Mouse (Mus musculus) brain, embryonic 14.5 days (tissue): ENCODE measurements around the gene Gm10842. TPM values are rescaled to one million over a fixed set of nuclear protein-coding genes. Genes with fewer than 3 reads are reported as not detected.
A peak's percentile ranks its signal among the peaks of the same experiment; 100 is the strongest.
"Not testable (repeated sequence)": the region's sequence is repeated elsewhere in the genome, so short reads cannot be mapped to it uniquely, and the experiment has no call there.

ENCODE experiments used
- DNase-seq: peaks from one replicate; pipeline ENCODE4 v3.0.0-alpha.2; 2011; ENCODE audit warnings: low read depth
- CTCF ChIP-seq: fragments of 200-500 bp; IDR thresholded peaks from 2 replicates; pipeline ENCODE4 v1.5.1; 2012; ENCODE audit warnings: inconsistent platforms, mild to moderate bottlenecking, moderate library complexity, borderline replicate concordance; ENCODE audit not compliant: insufficient read depth, insufficient read length; ENCODE audit errors: extremely low read depth
- POLR2A ChIP-seq: fragments of 200-500 bp; IDR thresholded peaks from 2 replicates; pipeline ENCODE4 v1.6.1; 2012; ENCODE audit warnings: mild to moderate bottlenecking, inconsistent platforms, borderline replicate concordance; ENCODE audit not compliant: poor library complexity, insufficient read depth, insufficient read length, severe bottlenecking; ENCODE audit errors: extremely low read depth
- polyA plus RNA-seq: library from polyadenylated mRNA; depleted of rRNA; stranded (reverse); fragments of >200 nt; gene quantifications from 2 replicates; pipeline ENCODE4 v1.2.3, GENCODE M21; 2012; rRNA removed

The Gm10842 gene
- polyA plus RNA-seq, result not detected in 2 replicates

GRCm38 (mm10) chr11:105146593-105146992, at the start of gene Gm10842:
TSS of gene Gm10842 (plus strand) at chr11:105146893.
- TF ChIP-seq POLR2A, result no peak
- no peak for TF ChIP-seq CTCF
- no peak for DNase-seq

- not testable (repeated sequence) for DNase-seq
Observed at GRCm38 (mm10) chr11:105112448-105112847, 34.2 kb upstream of the Gm10842 start.

- TF ChIP-seq CTCF, result no peak
- TF ChIP-seq POLR2A, result no peak
Observed at GRCm38 (mm10) chr11:105117814-105118213, 28.9 kb upstream of the Gm10842 start.

GRCm38 (mm10) chr11:105120551-105121061, 26.1 kb upstream of the Gm10842 start:
- DNase-seq, result no peak
- TF ChIP-seq CTCF (no peak), POLR2A (no peak)

More at GRCm38 (mm10) chr11:105117814-105118213, 28.9 kb upstream of the Gm10842 start:
- no peak for DNase-seq

DNA sequence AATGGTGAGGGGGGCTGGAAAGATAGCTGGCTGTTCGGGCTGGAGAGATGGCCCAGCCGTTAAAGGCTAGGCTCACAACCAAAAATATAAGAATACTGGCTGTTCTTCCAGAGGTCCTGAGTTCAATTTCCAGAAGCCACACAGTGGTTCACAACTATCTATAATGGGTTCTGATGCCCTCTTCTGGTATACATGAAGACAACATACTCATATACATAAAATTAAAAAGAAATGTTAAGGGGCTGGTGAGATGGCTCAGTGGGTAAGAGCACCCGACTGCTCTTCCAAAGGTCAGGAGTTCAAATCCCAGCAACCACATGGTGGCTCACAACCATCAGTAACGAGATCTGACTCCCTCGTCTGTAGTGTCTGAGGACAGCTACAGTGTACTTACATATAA, 24.9 kb upstream of the Gm10842 start:
- not testable (repeated sequence) for DNase-seq

- TF ChIP-seq CTCF (peak; percentile 64; the same call in 1 of the 2 replicates), POLR2A (no peak)
- peak; percentile 77 for DNase-seq
Observed at GRCm38 (mm10) chr11:105123986-105124385, 22.7 kb upstream of the Gm10842 start.

GRCm38 (mm10) chr11:105125735-105126519, 20.8 kb upstream of the Gm10842 start, which contains the start of gene Mettl2:
TSS of gene Mettl2 (plus strand) at chr11:105126425.
- peak; percentile 96 for DNase-seq
- peak; percentile 51; the same call in 1 of the 2 replicates for TF ChIP-seq POLR2A
- TF ChIP-seq CTCF, result peak; percentile 78; the same call in 1 of the 2 replicates

DNA sequence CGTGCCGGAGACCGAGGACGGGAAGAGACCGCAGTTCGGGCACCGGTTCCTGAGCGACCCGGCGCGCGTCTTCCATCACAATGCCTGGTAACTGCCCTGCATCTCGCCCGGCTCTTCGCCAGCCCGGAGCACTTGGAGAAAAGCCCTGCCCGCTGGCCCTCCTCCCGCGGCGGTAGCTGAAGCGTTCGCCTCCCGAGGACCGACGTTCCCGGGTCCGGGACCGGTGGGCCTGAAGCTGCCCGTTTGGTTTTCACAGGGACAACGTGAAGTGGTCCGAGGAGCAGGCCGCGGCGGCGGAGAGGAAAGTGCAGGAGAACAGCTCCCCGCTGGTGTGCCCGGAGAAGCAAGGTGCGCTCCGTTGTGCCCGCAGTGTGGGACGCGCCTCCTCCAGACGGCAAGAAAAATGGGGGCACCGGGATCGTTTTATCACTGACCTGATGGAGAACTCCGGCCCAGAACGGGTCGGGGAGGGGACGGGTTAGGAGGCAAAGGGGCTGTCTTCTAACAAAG, 20.1 kb upstream of the Gm10842 start:
- TF ChIP-seq CTCF (no peak), POLR2A (no peak)
- no peak for DNase-seq

GRCm38 (mm10) chr11:105135692-105136091, 11.0 kb upstream of the Gm10842 start:
- no peak for DNase-seq
- TF ChIP-seq CTCF (no peak), POLR2A (no peak)

- not testable (repeated sequence) for DNase-seq
Observed at GRCm38 (mm10) chr11:105137255-105137654, 9.4 kb upstream of the Gm10842 start.

DNA sequence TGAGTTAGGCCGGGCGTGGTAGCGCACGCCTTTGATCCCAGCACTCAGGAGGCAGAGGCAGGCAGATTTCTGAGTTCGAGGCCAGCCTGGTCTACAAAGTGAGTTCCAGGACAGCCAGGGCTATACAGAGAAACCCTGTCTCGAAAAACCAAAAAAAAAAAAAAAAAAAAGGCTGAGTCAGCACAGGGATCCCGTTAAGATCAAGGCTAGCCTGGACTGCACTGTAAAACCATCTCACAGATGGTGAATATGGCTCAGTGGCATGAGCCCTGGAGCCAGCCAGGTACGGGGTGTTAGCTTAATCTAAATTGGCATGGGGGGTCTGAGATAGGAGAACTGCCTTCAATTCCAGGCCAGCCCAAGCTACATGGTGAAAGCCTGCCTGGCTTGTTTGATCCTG, 6.2 kb upstream of the Gm10842 start:
- not testable (repeated sequence) for DNase-seq

DNA sequence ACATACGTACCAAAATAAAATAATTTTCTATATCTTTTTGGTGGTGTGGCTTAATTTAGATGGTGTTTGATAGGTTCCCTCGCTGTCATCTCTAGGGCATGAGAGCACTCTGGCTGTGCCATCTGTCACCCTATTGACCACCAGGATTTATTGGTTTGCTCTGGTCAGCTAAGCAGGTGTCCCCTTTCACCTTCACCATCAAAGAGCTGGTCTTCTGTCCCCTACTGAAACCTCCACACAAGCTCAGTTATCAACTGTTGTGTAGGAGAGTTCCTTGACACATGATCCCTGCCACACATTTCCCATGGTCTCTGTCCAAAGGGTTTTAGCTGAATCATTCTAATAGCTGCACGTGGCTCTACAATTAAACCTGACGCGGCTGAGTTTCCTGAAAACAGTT, 5.6 kb upstream of the Gm10842 start:
- DNase-seq, result no peak
- TF ChIP-seq CTCF, result no peak
- TF ChIP-seq POLR2A, result no peak

- no peak for DNase-seq
- TF ChIP-seq CTCF (no peak), POLR2A (no peak)
Observed at GRCm38 (mm10) chr11:105143564-105143963, 3.1 kb upstream of the Gm10842 start.

DNA sequence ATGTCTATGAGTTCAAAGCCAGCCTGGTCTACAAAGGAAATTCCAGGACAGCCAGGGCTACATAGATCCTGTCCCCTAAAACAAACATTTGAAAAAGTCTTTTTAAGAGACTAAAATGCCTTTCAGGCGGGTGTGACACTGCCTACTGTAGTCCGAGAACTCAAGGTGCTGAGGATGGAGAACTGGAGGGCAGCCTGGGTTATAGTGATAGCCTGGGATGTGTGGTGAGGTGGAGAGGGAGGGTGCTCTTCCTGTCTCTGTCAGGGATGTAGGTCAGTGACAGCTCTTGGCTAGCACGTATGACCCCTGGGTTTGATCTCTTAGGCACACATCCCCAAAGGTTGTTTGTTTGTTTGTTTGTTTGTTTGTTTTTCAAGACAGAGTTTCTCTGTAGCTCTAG, 2.6 kb upstream of the Gm10842 start:
- DNase-seq, result no peak
- TF ChIP-seq POLR2A, result no peak

DNA sequence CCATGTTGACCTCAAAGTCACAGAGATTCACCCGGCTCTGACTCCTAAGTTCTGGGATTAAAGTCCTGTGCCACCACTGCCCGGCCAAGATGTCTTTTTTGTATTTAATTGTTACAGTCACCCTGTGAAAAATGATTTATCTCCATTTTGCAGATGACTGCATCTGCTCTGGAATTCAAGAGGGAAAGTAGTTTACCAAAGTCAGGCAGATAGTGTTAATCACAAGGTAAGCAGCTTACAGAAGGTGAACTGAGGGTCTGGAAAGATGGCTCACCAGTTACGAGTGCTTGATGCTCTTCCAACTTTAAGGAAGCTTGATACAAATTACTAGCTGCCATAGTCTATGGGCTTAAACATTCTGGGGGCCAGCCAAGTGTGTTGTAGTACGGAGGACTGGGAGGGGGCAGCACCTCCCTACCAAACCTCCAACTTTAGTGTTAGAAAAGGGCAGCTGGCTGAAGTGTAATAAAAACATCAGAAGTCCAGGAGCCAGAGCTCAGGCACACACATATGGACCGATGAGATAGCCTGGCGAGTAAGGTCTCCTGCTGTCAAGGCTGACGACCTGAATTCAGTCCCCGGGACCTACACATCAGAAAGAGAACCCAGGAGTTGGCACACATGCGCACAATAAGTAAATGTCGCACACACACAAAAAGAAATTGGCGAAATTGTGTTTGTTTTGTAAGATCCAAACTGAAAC, 2.0 kb upstream of the Gm10842 start:
- TF ChIP-seq CTCF (no peak), POLR2A (no peak)
- DNase-seq, result no peak
